Mouse (Mus musculus): ENCODE measurements around the gene Irs1.

- TF ChIP-seq CTCF (IDR thresholded peaks at IDR 0.05; ENCODE audit: low read depth, low read length) (no peak), POLR2A (IDR thresholded peaks at IDR 0.05; ENCODE audit: extremely low read depth, insufficient read depth, low read length) (no peak)
These were observed 56.6 kb downstream of the Irs1 start for GRCm38 (mm10) chr1:82234616-82235015.
